Mouse (Mus musculus) thymus, postnatal 25 days (tissue): ENCODE data around the gene Utp11.
A peak's percentile ranks its signal among the peaks of the same experiment; 100 is the strongest.

Experiments used
- DNase-seq: peaks from one replicate; pipeline ENCODE4 v3.0.0; 2022

Gene Utp11

GRCm38 (mm10) chr4:124703881-124704796 lies 10.7 kb upstream of the Utp11 start:
- DNase-seq: peak; percentile 62

- DNase-seq: peak; percentile 45
Measured at GRCm38 (mm10) chr4:124703406-124703805, 10.0 kb upstream of the Utp11 start.

DNA sequence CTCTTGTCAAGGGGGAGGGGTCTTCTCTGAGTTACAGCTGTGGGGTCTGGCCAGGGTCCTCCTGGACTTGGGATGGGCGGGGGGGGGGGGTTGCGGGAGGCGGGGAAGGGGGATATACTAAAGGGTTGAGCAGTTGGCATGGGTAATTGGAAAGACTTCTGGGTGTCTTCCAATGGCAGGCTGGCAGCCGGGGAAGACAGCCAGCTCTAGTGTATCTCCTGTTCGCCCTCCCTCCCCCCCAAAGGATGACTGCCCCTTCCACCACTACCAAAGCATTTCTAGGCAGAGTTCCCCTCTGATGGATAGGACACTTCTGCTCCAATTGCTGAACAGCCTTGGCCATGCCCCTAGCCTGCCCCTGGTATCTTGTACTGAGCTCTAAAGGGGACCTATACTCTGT lies 8.5 kb upstream of the Utp11 start:
- no peak for DNase-seq

GRCm38 (mm10) chr4:124701052-124701845 lies 7.8 kb upstream of the Utp11 start:
- DNase-seq: peak; percentile 54

DNA sequence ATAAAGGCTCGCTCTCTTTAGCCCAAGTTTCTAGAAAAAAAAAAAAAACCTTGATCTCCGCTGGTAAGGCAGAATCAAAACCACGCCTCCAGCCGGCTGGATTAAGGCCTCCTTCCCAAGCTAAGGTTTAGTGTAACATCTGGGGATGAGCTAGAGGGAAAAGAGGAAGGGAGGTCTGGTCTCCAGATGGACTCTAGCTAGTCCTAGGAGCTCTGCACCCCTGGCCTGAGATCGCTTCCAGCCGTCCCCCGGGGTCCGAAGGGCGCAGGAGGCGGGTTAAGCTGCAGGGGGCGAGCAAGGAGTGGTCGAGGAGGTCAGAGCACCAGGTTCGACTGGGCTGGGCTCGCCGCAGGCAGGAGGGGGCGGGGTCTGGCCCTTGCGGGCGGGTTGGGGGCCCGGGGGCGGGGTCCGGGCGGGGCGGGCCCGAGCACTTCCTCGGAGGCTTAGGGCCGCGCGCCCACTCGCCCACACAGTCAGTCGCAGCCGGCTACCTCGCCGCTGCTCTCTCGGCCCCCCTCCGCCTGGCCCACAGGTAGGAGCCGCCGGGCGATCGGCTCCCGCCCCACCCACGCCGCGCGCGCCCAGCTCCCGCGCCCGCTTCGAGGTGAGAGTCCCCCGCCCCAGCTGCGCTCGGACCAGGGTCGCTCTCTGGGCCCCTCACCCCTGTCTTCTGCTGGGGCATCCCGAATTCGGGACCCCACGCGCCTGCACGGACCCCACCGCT lies 7.0 kb upstream of the Utp11 start, which contains the start of gene Fhl3:
Gene Fhl3 (plus strand): TSS at position 454 of the 724 bp plus-strand sequence.
- peak; percentile 74 for DNase-seq

DNA sequence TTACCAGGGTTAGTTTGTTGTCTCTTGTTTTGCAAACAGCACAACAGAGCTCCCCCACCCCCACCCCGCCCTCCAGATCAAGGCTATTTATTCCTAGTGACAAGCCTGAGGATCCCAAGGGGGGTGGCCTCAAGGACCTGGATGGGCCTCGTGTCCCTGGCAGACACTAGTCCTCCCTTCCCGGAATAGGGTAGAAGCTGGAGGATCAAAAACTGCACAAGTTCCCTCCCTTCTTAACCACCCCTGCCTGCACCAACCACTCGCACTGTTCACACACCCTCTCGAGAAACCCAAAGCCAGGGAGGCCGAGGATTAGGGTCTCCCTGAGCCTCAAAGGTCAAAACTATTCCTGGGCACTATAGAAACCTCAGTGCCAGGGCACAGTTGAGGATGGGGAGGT lies 6.4 kb upstream of the Utp11 start:
- no peak for DNase-seq

- peak; percentile 54 for DNase-seq
Measured at GRCm38 (mm10) chr4:124695786-124696516, 2.6 kb upstream of the Utp11 start.

- no peak for DNase-seq
Measured at GRCm38 (mm10) chr4:124694572-124694971, 1.2 kb upstream of the Utp11 start.

GRCm38 (mm10) chr4:124692416-124692861 lies 961 bp downstream of the Utp11 start:
- DNase-seq: no peak

DNA sequence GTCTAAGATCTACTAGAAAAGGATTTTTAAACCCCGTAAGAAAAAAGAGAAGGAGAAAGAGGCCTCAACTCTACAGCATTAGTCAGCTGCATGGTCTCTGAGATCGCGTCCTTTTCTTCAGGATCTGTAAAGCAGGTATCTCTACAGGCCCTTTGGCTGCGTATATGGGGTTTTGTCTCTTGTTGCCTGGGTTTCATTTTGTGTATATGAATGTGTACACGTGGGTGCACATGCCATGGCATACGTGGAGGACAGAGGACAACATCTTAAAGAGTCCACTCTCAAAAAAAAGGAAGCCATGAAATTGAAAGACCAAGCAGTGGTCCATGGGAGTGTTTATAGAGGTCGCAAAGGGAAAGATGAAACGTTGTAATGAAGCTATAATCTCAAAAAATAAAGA lies 1.9 kb downstream of the Utp11 start:
- no peak for DNase-seq

DNA sequence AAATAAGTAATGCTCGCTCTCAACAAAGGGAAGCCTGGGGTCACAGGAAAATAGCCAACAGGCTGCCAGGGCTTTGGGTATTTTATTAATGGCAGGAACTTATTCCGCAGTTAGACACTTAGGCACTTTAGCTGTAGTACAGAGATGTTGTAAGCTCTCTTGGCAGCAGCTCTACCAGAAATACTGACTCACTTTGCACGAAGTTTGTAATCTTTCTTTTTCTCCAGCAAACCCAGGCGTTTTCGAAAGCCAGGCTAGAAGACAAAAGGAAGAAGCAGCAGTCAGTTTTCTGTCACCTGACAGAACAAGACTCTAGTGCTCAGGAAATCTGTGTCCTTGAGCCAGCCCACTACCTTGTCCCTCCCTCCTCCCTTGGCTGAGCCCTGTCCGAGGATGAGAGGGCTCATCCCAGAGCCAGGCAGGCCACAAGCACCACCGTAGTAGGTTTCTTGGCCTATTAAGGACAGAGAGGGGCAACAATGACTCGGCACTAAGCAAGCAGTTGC lies 7.5 kb downstream of the Utp11 start:
- no peak for DNase-seq

DNA sequence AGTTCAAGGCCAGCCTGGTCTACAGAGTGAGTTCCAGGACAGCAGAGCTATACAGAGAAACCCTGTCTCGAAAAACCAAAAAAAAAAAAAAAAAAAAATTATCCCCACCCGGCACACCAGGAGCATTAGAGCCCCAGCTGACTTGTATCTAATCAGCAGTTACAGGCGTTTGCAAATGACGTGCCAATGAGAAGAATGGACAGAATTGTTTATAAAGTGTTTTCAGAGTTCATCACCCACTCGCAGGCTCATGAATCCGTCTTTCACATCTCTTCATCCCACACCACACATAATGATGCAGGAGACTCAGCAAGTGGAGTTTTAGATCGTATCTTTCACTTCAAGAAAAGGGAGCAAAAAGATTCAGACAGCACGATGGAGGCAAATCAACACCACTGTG lies 7.9 kb downstream of the Utp11 start:
- no peak for DNase-seq

DNA sequence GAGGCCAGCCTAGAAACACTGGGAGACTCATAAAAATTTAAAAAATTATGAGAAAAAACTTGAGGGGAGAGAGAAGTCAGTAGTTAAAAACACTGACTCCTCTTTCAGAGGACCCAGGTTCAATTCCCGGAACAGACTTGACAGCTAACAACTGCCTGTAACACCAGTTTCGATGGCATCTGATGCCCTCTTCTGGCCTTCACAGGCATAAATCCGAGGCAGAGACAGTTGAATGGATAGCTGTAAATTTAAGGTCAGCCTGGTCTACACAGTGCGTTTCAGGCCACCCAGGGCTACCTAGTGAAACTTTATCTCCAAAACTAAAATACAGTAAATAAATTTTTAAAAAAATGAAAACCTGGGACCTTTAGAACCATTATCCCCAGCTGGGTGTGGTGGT lies 8.4 kb downstream of the Utp11 start:
- DNase-seq: no peak

GRCm38 (mm10) chr4:124683474-124683873 lies 9.9 kb downstream of the Utp11 start:
- no peak for DNase-seq

DNA sequence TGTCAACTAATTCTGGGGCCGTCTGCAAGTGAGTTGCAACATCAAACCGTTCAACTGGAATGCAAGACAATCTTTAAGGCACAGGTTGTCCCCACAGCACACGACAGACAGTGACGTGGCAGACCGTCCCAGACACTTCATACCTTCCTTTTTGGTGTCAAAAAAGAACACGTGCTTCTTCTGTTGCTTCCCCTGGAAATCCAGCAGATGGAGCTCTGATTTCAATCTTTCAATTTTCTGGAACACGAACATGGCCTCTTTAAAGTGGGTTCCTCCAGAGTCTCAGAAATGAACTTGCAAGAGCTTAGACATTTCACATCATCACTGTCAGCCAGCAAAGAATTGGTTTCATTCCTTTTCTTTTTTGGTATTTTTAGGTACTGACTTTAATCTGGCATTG lies 11.1 kb downstream of the Utp11 start:
- no peak for DNase-seq

GRCm38 (mm10) chr4:124675958-124676357 lies 17.4 kb downstream of the Utp11 start:
- DNase-seq: no peak

DNA sequence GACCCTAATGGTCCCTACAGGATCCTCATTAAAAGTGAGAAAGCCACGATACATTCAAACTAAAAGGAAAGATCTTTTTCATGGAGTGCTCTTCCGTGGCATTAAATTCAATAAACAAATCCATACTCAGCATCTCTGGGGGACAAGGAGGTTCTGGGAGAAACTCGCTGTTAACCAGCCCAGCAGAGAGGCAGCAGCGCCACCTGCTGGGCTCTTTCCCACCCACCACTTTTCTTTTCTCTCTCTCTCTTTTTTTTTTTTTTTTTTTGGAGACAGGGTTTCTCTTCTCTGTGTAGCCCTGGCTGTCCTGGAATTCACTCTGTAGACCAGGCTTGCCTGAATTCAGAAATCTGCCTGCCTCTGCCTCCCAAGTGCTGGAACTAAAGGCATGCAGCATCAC lies 18.4 kb downstream of the Utp11 start:
- DNase-seq: peak; percentile 41

GRCm38 (mm10) chr4:124674334-124675032 lies 18.9 kb downstream of the Utp11 start:
- no peak for DNase-seq

DNA sequence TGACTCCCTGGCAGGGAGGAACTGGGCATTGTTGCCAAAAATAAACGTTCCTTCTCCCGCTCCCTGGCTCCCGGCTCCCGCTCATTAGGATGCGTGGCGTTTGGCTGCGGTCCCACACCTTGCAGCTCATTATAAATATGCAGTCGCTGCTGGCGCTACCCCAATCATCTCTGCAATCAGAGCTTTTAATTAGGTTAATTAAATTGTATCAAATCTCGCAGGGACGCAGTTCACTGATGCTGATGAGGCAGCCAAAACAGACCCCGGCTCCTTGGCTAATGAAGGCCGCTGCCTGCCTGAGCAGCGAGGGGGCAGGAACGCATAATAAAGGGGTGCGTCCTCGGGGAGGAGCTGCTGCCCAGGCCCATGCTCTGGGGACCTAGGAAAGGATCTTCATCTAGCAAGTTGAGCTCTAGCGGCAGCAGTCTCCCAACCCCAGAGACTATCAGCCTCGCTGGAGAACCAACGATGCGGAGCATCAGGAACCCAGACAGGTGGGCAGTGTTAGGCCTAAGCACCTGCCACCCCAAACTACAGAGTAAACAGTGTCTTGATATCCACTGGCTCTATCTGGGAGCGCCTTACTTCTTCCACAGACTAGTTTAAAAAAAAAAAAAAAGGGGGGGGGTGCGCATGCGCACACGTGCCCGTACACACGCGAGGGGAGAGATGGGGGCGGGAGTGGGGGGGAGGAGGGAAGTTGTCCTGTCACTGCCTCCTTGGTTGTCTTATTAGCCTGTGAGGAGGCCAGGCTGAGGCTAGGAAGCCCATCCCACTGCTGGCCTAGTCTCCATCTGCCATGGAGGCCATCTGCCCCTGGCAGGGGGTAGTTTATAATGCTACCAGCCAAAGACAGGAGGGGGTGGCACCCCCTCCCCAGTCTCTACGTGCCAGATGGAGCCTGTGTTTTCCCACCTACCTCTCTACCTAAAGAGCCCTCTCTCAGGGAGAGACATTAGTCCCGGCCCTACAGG lies 20.8 kb downstream of the Utp11 start:
- no peak for DNase-seq

GRCm38 (mm10) chr4:124671583-124671982 lies 21.8 kb downstream of the Utp11 start:
- no peak for DNase-seq
